Mouse (Mus musculus) neural tube, embryonic 11.5 days (tissue): Measurements from ENCODE around the gene Kif28. TPM values are rescaled to one million over a fixed set of nuclear protein-coding genes. Genes with fewer than 3 reads are reported as not detected.
"Not testable (repeated sequence)": the region's sequence is repeated elsewhere in the genome, so short reads cannot be mapped to it uniquely, and the experiment has no call there.

Source experiments
- ATAC-seq: fragments of 200-750 bp; cut with Nextera tagmentation; 2 replicates; pipeline ENCODE4 v1.8.0; 2017; ENCODE audit warnings: moderate number of reproducible peaks, mild to moderate bottlenecking, moderate TSS enrichment, moderate library complexity; ENCODE audit not compliant: insufficient read depth, low FRiP score, low TSS enrichment
- DNase-seq: peaks from one replicate; pipeline ENCODE4 v3.0.0-alpha.2; 2015; ENCODE audit warnings: low spot score
- H3K27ac ChIP-seq: fragments of 300-500 bp; sonication (generic); 2 replicates; pipeline ENCODE4 v1.5.1; 2014; ENCODE audit warnings: low read depth, mild to moderate bottlenecking, low read length
- H3K27me3 ChIP-seq: fragments of 300-500 bp; sonication (generic); 2 replicates; pipeline ENCODE4 v1.6.1; 2014; ENCODE audit warnings: mild to moderate bottlenecking, low read length, mixed read lengths; ENCODE audit not compliant: control insufficient read depth, insufficient read depth
- H3K36me3 ChIP-seq: fragments of 300-500 bp; sonication (generic); 2 replicates; pipeline ENCODE4 v1.6.1; 2014; ENCODE audit warnings: mild to moderate bottlenecking, low read length, moderate library complexity, mixed read lengths; ENCODE audit not compliant: control insufficient read depth, insufficient read depth
- H3K4me1 ChIP-seq: fragments of 300-500 bp; sonication (generic); 2 replicates; pipeline ENCODE4 v1.6.1; 2014; ENCODE audit warnings: low read length, mixed read lengths; ENCODE audit not compliant: control insufficient read depth, insufficient read depth
- H3K4me2 ChIP-seq: fragments of 300-500 bp; sonication (generic); 2 replicates; pipeline ENCODE4 v1.6.1; 2014; ENCODE audit warnings: low read depth, mild to moderate bottlenecking, moderate library complexity
- H3K4me3 ChIP-seq: fragments of 300-500 bp; sonication (generic); 2 replicates; pipeline ENCODE4 v1.5.1; 2014; ENCODE audit warnings: low read depth, low read length
- H3K9ac ChIP-seq: fragments of 300-500 bp; sonication (generic); 2 replicates; pipeline ENCODE4 v1.6.1; 2014; ENCODE audit warnings: mild to moderate bottlenecking, low read length
- H3K9me3 ChIP-seq: fragments of 300-500 bp; sonication (generic); 2 replicates; pipeline ENCODE4 v1.6.1; 2016; ENCODE audit warnings: low read length; ENCODE audit not compliant: control insufficient read depth
- WGBS: fragments of 180-500 bp; shearing (Covaris S2); extraction: QIAGEN DNeasy Blood & Tissue Kit; methylation state at CpG from one replicate; pipeline ENCODE4 v1.1.7; 2014; 5-methylcytosine and 5-hydroxymethylcytosine counted together
- polyA plus RNA-seq: library from polyadenylated mRNA; unstranded; fragments of >200 nt; fragmentation: Nextera tagmentation; extraction: Ambion mirVana; gene quantifications from 2 replicates; pipeline ENCODE4 v1.2.1, GENCODE M21; 2014

Gene Kif28
- polyA plus RNA-seq, 1 experiment from 2014 or later: not detected

DNA sequence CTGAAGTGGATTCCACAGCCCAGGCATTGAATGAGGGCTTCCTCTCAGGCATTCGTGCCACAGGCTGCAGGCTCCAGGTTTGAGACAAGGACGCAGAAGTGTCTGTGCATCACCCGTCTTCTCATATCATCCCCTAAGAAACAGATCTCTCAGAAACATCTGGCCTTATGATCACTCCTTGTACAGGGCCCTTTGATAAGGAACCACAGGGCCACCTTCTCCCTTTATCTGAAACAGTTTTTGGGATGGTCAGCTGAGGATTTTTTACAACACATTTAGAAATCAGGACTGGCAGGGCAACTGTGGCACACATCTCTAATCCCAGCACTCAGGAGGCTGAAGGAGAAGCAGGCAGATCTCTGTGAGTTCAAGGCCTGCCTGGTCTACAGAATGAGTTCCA, 95.7 kb downstream of the Kif28 start:
- H3K9me3 ChIP-seq: no peaks in the 10 kb centered on the region
- H3K4me1 ChIP-seq: no peaks in the 10 kb centered on the region
- H3K9ac ChIP-seq: no peak overlapping the region
- no peak overlapping the region for H3K4me3 ChIP-seq
- H3K27ac ChIP-seq: no peak overlapping the region
- no peaks in the 10 kb centered on the region for H3K27me3 ChIP-seq
- DNase-seq (no peak), ATAC-seq (no peak)
- no peaks in the 10 kb centered on the region for H3K36me3 ChIP-seq
- WGBS: 89% methylated on average over 3 of the region's 3 CpGs
- no peak overlapping the region for H3K4me2 ChIP-seq

DNA sequence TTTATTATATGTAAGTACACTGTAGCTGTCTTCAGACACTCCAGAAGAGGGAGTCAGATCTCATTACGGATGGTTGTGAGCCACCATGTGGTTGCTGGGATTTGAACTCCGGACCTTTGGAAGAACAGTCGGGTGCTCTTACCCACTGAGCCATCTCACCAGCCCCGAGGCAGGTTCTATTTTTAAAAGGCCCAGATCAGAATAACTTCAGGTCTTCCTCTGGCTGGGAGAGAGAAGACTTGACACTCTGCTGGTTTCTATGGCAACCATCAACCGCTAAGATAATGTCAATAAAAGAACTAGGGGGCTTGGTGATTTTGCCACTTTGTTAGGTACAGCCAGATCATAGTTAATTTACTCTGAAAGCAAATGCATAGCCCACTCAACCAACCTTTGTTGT, 96.4 kb downstream of the Kif28 start:
- not testable (repeated sequence) for H3K4me3 ChIP-seq, H3K27ac ChIP-seq, ATAC-seq, H3K9ac ChIP-seq, H3K27me3 ChIP-seq, DNase-seq, H3K9me3 ChIP-seq, H3K36me3 ChIP-seq, H3K4me1 ChIP-seq, H3K4me2 ChIP-seq
- 79% methylated on average over 4 of the region's 5 CpGs for WGBS

DNA sequence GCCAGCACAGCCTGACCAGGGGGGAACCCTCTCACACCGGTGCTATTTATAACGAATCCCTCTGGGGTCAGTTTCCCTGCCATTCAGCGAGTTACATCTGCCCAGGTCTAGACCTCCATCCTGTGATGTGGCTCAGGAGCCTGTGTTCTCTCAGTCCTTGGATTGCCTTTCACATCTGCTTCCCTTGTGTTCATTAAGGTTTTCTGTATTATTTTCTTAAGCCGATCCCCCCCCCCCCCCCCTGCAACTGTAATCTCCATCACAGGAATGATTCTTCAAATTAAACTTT, 99.1 kb downstream of the Kif28 start:
- no peak; the same call in 1 of the 2 replicates for ATAC-seq
- DNase-seq: no peak
- Histone ChIP-seq H3K9ac (no peak overlapping the region; the same call in 1 of the 2 replicates), H3K27me3 (no peaks in the 10 kb centered on the region), H3K4me2 (no peak overlapping the region), H3K36me3 (no peaks in the 10 kb centered on the region), H3K4me1 (no peaks in the 10 kb centered on the region), H3K9me3 (no peaks in the 10 kb centered on the region), H3K27ac (no peak overlapping the region), H3K4me3 (no peak overlapping the region)
- WGBS: 18% methylated on average over 4 of the region's 4 CpGs

Other genes with a start within 250 kb of the Kif28 start
- 18.7 and 19.7 TPM in 2 replicates for gene Smyd3, start 227.2 kb downstream of the Kif28 start, polyA plus RNA-seq
- 27.9 and 29.7 TPM in 2 replicates for gene Tfb2m, start 199.0 kb downstream of the Kif28 start, polyA plus RNA-seq
- 31.7 and 33.5 TPM in 2 replicates for gene Cnst, start 198.9 kb downstream of the Kif28 start, polyA plus RNA-seq
- 113 and 114 TPM in 2 replicates for gene Sccpdh, start 77.1 kb downstream of the Kif28 start, polyA plus RNA-seq
- 0.28 TPM in 1 of 2 replicates, not detected in the other for gene Gm10518, start 58.1 kb upstream of the Kif28 start, polyA plus RNA-seq
- 35.8 and 39.5 TPM in 2 replicates for gene Ahctf1, start 58.4 kb upstream of the Kif28 start, polyA plus RNA-seq
- 12.8 and 15.5 TPM in 2 replicates for gene Cdc42bpa, start 215.2 kb upstream of the Kif28 start, polyA plus RNA-seq